8 mouse cellular contexts compared by ENCODE assay signal in genomic region chr16:66013608-66014007, GRCm38 (mm10).
A peak's percentile ranks its signal among the peaks of the same experiment; 100 is the strongest.
DNase-seq lines count a peak whose midpoint lies in the region; ATAC-seq and TF ChIP-seq lines count a peak whose summit lies in the region.
"Had no signal": no experiment of that assay in that cellular context is flagged by ENCODE, and none has a peak within 500 bp of the region (broad histone marks: within the 10 kb centered on the region; RNA-seq: fewer than 3 reads in every experiment).

No protein-coding gene starts in this region.

- peak; percentile 57 for TF ChIP-seq CTCF in Patski (IDR thresholded peaks at IDR 0.05)

- no peak; the same call in 1 of the 2 replicates for ATAC-seq in limb, embryonic 14.5 days (ENCODE audit: low FRiP score, low read depth)
- no peak for ATAC-seq in Patski
- ATAC-seq in midbrain, embryonic 15.5 days (replicated peaks) = peak; percentile 65

- 12% methylated on average over 2 of the region's 2 CpGs for WGBS in limb, embryonic 14.5 days
- 18% methylated on average over 2 of the region's 2 CpGs for WGBS in limb, embryonic 10.5 days
- WGBS in midbrain, embryonic 15.5 days = 14% methylated on average over 2 of the region's 2 CpGs

- DNase-seq in limb, embryonic 14.5 days (ENCODE audit: low spot score) = peak; percentile 82
- no peak for DNase-seq in limb, embryonic 10.5 days (ENCODE audit: low spot score)
- no peak for DNase-seq in Patski (ENCODE audit: low read depth, low spot score)
- DNase-seq in embryo, embryonic 11.5 days (ENCODE audit: low read depth, low spot score) = peak; percentile 19
- no peak for DNase-seq in thymus, postnatal 36 days
- no peak for DNase-seq in heart, postnatal 36 days

- POLR2A ChIA-PET in Patski (lab: Charles Lee) = no interaction called here

- no peak overlapping the region for H3K27ac ChIP-seq in limb, embryonic 14.5 days (replicated peaks; ENCODE audit: low read depth, low read length)
- no peak overlapping the region for H3K27ac ChIP-seq in limb, embryonic 10.5 days
- no peak overlapping the region for H3K27ac ChIP-seq in midbrain, embryonic 15.5 days
- H3K27ac ChIP-seq: heart, embryonic 13.5 days had no signal

- in situ Hi-C loops in Patski (cut with MboI; ENCODE audit: low pct_unique_long_range_greater_than_20kb) = loop anchor here (5.0 kb wide), 1 partner anchor 381 kb away; no protein-coding TSS in a partner anchor

- H3K9me3 ChIP-seq in limb, embryonic 14.5 days (ENCODE audit: control insufficient read depth, low read length) = no peaks in the 10 kb centered on the region
- H3K9me3 ChIP-seq in limb, embryonic 10.5 days (replicated peaks) = no peaks in the 10 kb centered on the region
- H3K9me3 ChIP-seq in midbrain, embryonic 15.5 days = no peaks in the 10 kb centered on the region
- H3K9me3 ChIP-seq: heart, embryonic 13.5 days had no signal

- intact Hi-C loops in heart, postnatal 36 days (cut with DNase I) = no loop called here

- H3K4me1 ChIP-seq in limb, embryonic 14.5 days (ENCODE audit: control insufficient read depth, insufficient read depth, low read length) = no peaks in the 10 kb centered on the region
- no peaks in the 10 kb centered on the region for H3K4me1 ChIP-seq in limb, embryonic 10.5 days
- H3K4me1 ChIP-seq in midbrain, embryonic 15.5 days = 0 out of 2 replicates have a peak, but pooled peaks cover 3% of the 10 kb centered on the region
- H3K4me1 ChIP-seq: heart, embryonic 13.5 days had no signal

- no peak overlapping the region for H3K9ac ChIP-seq in limb, embryonic 14.5 days (ENCODE audit: low read depth, low read length, severe bottlenecking)
- H3K9ac ChIP-seq in midbrain, embryonic 15.5 days = no peak overlapping the region
- H3K9ac ChIP-seq: heart, embryonic 13.5 days had no signal

- no peak overlapping the region for H3K4me2 ChIP-seq in limb, embryonic 14.5 days (replicated peaks; ENCODE audit: low read depth, low read length, severe bottlenecking)
- H3K4me2 ChIP-seq in midbrain, embryonic 15.5 days = no peak overlapping the region
- H3K4me2 ChIP-seq: heart, embryonic 13.5 days had no signal

- H3K4me3 ChIP-seq in limb, embryonic 14.5 days (replicated peaks; ENCODE audit: low read length) = no peak overlapping the region
- H3K4me3 ChIP-seq in limb, embryonic 10.5 days = no peak overlapping the region
- no peak overlapping the region for H3K4me3 ChIP-seq in midbrain, embryonic 15.5 days
- H3K4me3 ChIP-seq: heart, embryonic 13.5 days had no signal

- TF ChIP-seq POLR2A in limb, embryonic 14.5 days (IDR thresholded peaks at IDR 0.05; ENCODE audit: borderline replicate concordance, extremely low read depth, insufficient read depth, insufficient read length) = no peak

- no peaks in the 10 kb centered on the region for H3K27me3 ChIP-seq in limb, embryonic 14.5 days (ENCODE audit: control insufficient read depth, insufficient read depth, low read length)
- H3K27me3 ChIP-seq in limb, embryonic 10.5 days (ENCODE audit: low read depth, poor library complexity, severe bottlenecking) = no peaks in the 10 kb centered on the region
- peaks cover 51% of the 10 kb centered on the region for H3K27me3 ChIP-seq in Patski
- no peaks in the 10 kb centered on the region for H3K27me3 ChIP-seq in midbrain, embryonic 15.5 days (replicated peaks)
- H3K27me3 ChIP-seq: heart, embryonic 13.5 days had no signal

- CTCF ChIA-PET in Patski (lab: Charles Lee) = interaction anchor here (0.8 to 1.5 kb wide), 7 partner anchors 11 to 384 kb away, joined by 3 to 5 read pairs (median 3); no protein-coding TSS in a partner anchor

- no peaks in the 10 kb centered on the region for H3K36me3 ChIP-seq in limb, embryonic 14.5 days (ENCODE audit: control insufficient read depth, insufficient read depth, low read length)
- H3K36me3 ChIP-seq in limb, embryonic 10.5 days = no peaks in the 10 kb centered on the region
- no peaks in the 10 kb centered on the region for H3K36me3 ChIP-seq in midbrain, embryonic 15.5 days (replicated peaks)
- H3K36me3 ChIP-seq: heart, embryonic 13.5 days had no signal

Comparison
In these comparisons a context has a peak if more than half of its experiments do, and no peak if none do; other contexts are left out.
1. DNase-seq: peak in limb, embryonic 14.5 days (single experiment) and embryo, embryonic 11.5 days (single experiment); none in limb, embryonic 10.5 days (single experiment), Patski (single experiment), thymus, postnatal 36 days (0 of 2) and heart, postnatal 36 days (0 of 2).